8 mouse cellular contexts compared by ENCODE assay signal in genomic region chr1:39194959-39195358, GRCm38 (mm10). TPM values are rescaled to one million over a fixed set of nuclear protein-coding genes. Genes with fewer than 3 reads are reported as not detected.
A peak's percentile ranks its signal among the peaks of the same experiment; 100 is the strongest.
DNase-seq lines count a peak whose midpoint lies in the region; ATAC-seq and TF ChIP-seq lines count a peak whose summit lies in the region.
"Had no signal": no experiment of that assay in that cellular context is flagged by ENCODE, and none has a peak within 500 bp of the region (broad histone marks: within the 10 kb centered on the region; RNA-seq: fewer than 3 reads in every experiment).

No protein-coding gene starts in this region.

- peaks cover 33% of the 10 kb centered on the region for H3K4me1 ChIP-seq in kidney, embryonic 15.5 days
- no peaks in the 10 kb centered on the region; the same call in 1 of the 2 replicates for H3K4me1 ChIP-seq in cortical plate, adult 2 months (ENCODE audit: control insufficient read depth, insufficient read depth, low read length)
- H3K4me1 ChIP-seq in heart, embryonic 12.5 days (replicated peaks): peaks cover 23% of the 10 kb centered on the region
- H3K4me1 ChIP-seq in limb, embryonic 15.5 days: peaks cover 22% of the 10 kb centered on the region

- H3K4me3 ChIP-seq in kidney, embryonic 15.5 days (replicated peaks): peak overlapping the region; percentile 74
- H3K4me3 ChIP-seq in cortical plate, adult 2 months (ENCODE audit: insufficient read depth, low read length): peak overlapping the region; percentile 94
- peak overlapping the region; percentile 68; the same call in 1 of the 2 replicates for H3K4me3 ChIP-seq in heart, embryonic 12.5 days
- peak overlapping the region; percentile 72; the same call in 1 of the 2 replicates for H3K4me3 ChIP-seq in limb, embryonic 15.5 days

- no peaks in the 10 kb centered on the region for H3K36me3 ChIP-seq in kidney, embryonic 15.5 days
- no peaks in the 10 kb centered on the region for H3K36me3 ChIP-seq in heart, embryonic 12.5 days
- H3K36me3 ChIP-seq in limb, embryonic 15.5 days: no peaks in the 10 kb centered on the region

- H3K27ac ChIP-seq in kidney, embryonic 15.5 days: no peak overlapping the region
- H3K27ac ChIP-seq in cortical plate, adult 2 months (ENCODE audit: insufficient read depth, low read length): peak overlapping the region; percentile 74
- no peak overlapping the region for H3K27ac ChIP-seq in heart, embryonic 12.5 days (ENCODE audit: poor library complexity, severe bottlenecking)
- no peak overlapping the region for H3K27ac ChIP-seq in limb, embryonic 15.5 days

- peak overlapping the region; percentile 100 for H3K4me2 ChIP-seq in kidney, embryonic 15.5 days
- H3K4me2 ChIP-seq in heart, embryonic 12.5 days: peak overlapping the region; percentile 99
- H3K4me2 ChIP-seq in limb, embryonic 15.5 days: peak overlapping the region; percentile 99; the same call in 1 of the 2 replicates

- no peak for ATAC-seq in kidney, embryonic 15.5 days (replicated peaks; ENCODE audit: low FRiP score)
- ATAC-seq in heart, embryonic 12.5 days (ENCODE audit: insufficient number of reproducible peaks, low FRiP score): no peak
- ATAC-seq in limb, embryonic 15.5 days (ENCODE audit: insufficient number of reproducible peaks, low FRiP score, low TSS enrichment, low read depth): no peak

- no peak for TF ChIP-seq CTCF in cortical plate, adult 2 months (IDR thresholded peaks at IDR 0.05; ENCODE audit: extremely low read depth, insufficient read depth, low read length)

- H3K27me3 ChIP-seq in kidney, embryonic 15.5 days: peaks cover 61% of the 10 kb centered on the region
- H3K27me3 ChIP-seq in heart, embryonic 12.5 days (replicated peaks): peaks cover 53% of the 10 kb centered on the region
- H3K27me3 ChIP-seq in limb, embryonic 15.5 days: peaks cover 41% of the 10 kb centered on the region

- no peaks in the 10 kb centered on the region for H3K9me3 ChIP-seq in kidney, embryonic 15.5 days (replicated peaks)
- no peaks in the 10 kb centered on the region for H3K9me3 ChIP-seq in heart, embryonic 12.5 days (replicated peaks)
- H3K9me3 ChIP-seq in limb, embryonic 15.5 days: no peaks in the 10 kb centered on the region

- no peak overlapping the region for H3K9ac ChIP-seq in kidney, embryonic 15.5 days
- H3K9ac ChIP-seq in heart, embryonic 12.5 days: no peak overlapping the region
- no peak overlapping the region for H3K9ac ChIP-seq in limb, embryonic 15.5 days

- 3% methylated on average over 11 of the region's 11 CpGs for WGBS in kidney, embryonic 15.5 days
- WGBS in heart, embryonic 12.5 days: 4% methylated on average over 11 of the region's 11 CpGs
- WGBS in limb, embryonic 15.5 days: 4% methylated on average over 11 of the region's 11 CpGs

- TF ChIP-seq POLR2A in cortical plate, adult 2 months (IDR thresholded peaks at IDR 0.05; ENCODE audit: extremely low read depth, insufficient read depth, low read length): no peak

- no peak for DNase-seq in kidney, adult 11 months
- DNase-seq in ovary, adult 18-20 months (ENCODE audit: low spot score): no peak
- DNase-seq in urinary bladder, postnatal 4 days (ENCODE audit: low spot score in 2 of 2): no peak
- DNase-seq: thymus, postnatal 25 days had no signal

RNA-seq across cellular contexts. Expression of gene Npas2, which starts 1.4 kb away (rescaled TPM):
- polyA plus RNA-seq in kidney, embryonic 15.5 days (2015; fragmentation: Nextera tagmentation; extraction: Ambion mirVana): 0.92 and 1.2 TPM in 2 replicates
- polyA plus RNA-seq in cortical plate, adult 2 months (2012; rRNA removed): 21.9 and 22.9 TPM in 2 replicates
- polyA plus RNA-seq in heart, embryonic 12.5 days (2016; fragmentation: Nextera tagmentation; extraction: Ambion mirVana): 0.55 and 0.78 TPM in 2 replicates
- 2.0 and 2.5 TPM in 2 replicates for polyA plus RNA-seq in limb, embryonic 15.5 days (2015; fragmentation: Nextera tagmentation; extraction: Ambion mirVana)
